Mouse (Mus musculus) limb, embryonic 12.5 days (tissue): Measurements from ENCODE around the gene Dis3l. TPM values are rescaled to one million over a fixed set of nuclear protein-coding genes. Genes with fewer than 3 reads are reported as not detected.
A peak's percentile ranks its signal among the peaks of the same experiment; 100 is the strongest.

Source experiments
- ATAC-seq: fragments of 200-750 bp; cut with Nextera tagmentation; 2 replicates; pipeline ENCODE4 v1.8.0; 2017; ENCODE audit warnings: low read depth, moderate TSS enrichment; ENCODE audit not compliant: insufficient number of reproducible peaks, insufficient read depth, low FRiP score, low TSS enrichment
- H3K27ac ChIP-seq: fragments of 300-500 bp; sonication (generic); 2 replicates; pipeline ENCODE4 v1.5.1; 2016; ENCODE audit warnings: mild to moderate bottlenecking, moderate library complexity
- H3K27me3 ChIP-seq: fragments of 300-500 bp; sonication (generic); 2 replicates; pipeline ENCODE4 v1.6.1; 2016; ENCODE audit warnings: mild to moderate bottlenecking, moderate library complexity
- H3K36me3 ChIP-seq: fragments of 300-500 bp; sonication (generic); 2 replicates; pipeline ENCODE4 v1.6.1; 2016; ENCODE audit warnings: mild to moderate bottlenecking, moderate library complexity
- H3K4me1 ChIP-seq: fragments of 300-500 bp; sonication (generic); replicated peaks from 2 replicates; pipeline ENCODE4 v1.6.1; 2016
- H3K4me2 ChIP-seq: fragments of 300-500 bp; sonication (generic); 2 replicates; pipeline ENCODE4 v1.6.1; 2016; ENCODE audit warnings: mild to moderate bottlenecking, moderate library complexity
- H3K4me3 ChIP-seq: fragments of 300-500 bp; sonication (generic); replicated peaks from 2 replicates; pipeline ENCODE4 v1.5.1; 2016; ENCODE audit warnings: mild to moderate bottlenecking
- H3K9ac ChIP-seq: fragments of 300-500 bp; sonication (generic); replicated peaks from 2 replicates; pipeline ENCODE4 v1.6.1; 2016; ENCODE audit warnings: mild to moderate bottlenecking, moderate library complexity
- H3K9me3 ChIP-seq: fragments of 300-500 bp; sonication (generic); 2 replicates; pipeline ENCODE4 v1.6.1; 2016; ENCODE audit warnings: mild to moderate bottlenecking, moderate library complexity
- WGBS: fragments of 180-500 bp; shearing (Covaris S2); methylation state at CpG from one replicate; pipeline ENCODE4 v1.1.7; 2016; 5-methylcytosine and 5-hydroxymethylcytosine counted together
- polyA plus RNA-seq: library from polyadenylated mRNA; unstranded; fragments of >200 nt; fragmentation: Nextera tagmentation; extraction: Ambion mirVana; gene quantifications from 2 replicates; pipeline ENCODE4 v1.2.1, GENCODE M21; 2016

Dis3l gene
- polyA plus RNA-seq, 1 experiment from 2014 or later: 22.5 TPM

DNA sequence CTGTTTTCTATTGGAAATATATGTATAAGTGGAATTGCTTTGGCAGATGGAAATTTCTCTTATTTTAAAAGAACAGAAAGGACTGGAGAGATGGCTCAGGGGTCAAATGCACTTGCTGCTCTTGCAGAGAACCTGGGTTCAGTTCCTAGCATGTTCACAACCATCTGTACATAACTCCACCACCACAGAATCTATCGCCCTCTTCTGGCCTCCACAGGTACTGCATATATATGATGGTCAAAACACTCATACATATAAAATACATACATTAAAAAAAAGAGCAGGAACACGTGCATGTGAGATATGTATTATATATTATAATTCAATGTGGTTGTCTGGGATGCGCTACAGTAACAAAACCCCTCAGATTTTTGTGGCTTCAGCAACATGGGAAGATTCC lies 10.1 kb upstream of the Dis3l start:
- Histone ChIP-seq H3K4me3 (no peak overlapping the region), H3K4me1 (peaks cover 9% of the 10 kb centered on the region; the same call in 1 of the 2 replicates), H3K27ac (no peak overlapping the region), H3K27me3 (no peaks in the 10 kb centered on the region), H3K9me3 (no peaks in the 10 kb centered on the region), H3K9ac (no peak overlapping the region), H3K36me3 (no peaks in the 10 kb centered on the region), H3K4me2 (no peak overlapping the region)
- WGBS: 42% methylated on average over 3 of the region's 3 CpGs
- no peak for ATAC-seq

DNA sequence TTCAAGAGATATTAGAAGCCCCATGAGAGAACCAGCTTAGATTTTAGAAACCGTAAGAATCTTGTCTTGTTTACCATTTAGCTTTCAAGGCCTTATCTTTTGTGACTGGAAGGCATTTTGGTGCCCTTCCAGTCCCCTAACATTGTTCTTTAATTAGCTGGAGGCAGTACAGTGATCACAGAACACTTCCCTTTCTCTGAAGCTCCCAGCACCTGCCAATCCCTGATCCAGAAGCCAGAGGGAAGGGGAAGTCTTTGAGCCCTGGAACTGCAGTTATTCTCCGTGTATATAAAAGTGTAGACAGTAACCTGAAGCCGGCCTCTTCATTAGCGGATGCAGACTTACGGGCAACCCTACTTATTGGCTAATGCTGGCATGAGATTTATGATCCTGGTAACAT lies 8.4 kb upstream of the Dis3l start:
- H3K4me2 ChIP-seq: no peak overlapping the region
- H3K4me1 ChIP-seq: peaks cover 9% of the 10 kb centered on the region; the same call in 1 of the 2 replicates
- 21% methylated on average over 5 of the region's 5 CpGs for WGBS
- no peak overlapping the region for H3K27ac ChIP-seq
- no peaks in the 10 kb centered on the region for H3K9me3 ChIP-seq
- no peak for ATAC-seq
- H3K27me3 ChIP-seq: no peaks in the 10 kb centered on the region
- H3K4me3 ChIP-seq: no peak overlapping the region
- no peaks in the 10 kb centered on the region for H3K36me3 ChIP-seq
- H3K9ac ChIP-seq: no peak overlapping the region

DNA sequence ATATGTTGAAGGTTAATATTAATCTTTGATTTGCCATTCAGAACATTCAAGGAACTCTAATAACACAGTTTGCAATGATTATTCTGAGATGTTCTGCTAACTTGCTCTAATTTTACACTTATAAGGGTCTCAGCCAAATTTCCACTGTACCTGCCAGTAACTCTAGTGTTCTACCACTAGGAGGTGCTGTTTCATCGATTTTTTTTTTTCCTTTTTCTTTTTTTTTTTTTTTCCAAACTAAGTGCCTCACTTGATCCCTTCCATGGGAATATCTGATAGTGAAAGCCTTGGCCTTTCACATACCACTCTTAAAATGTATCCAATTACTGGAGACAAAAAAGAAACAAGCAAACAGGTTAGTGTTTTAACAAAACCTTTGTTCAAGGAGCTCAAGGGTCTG lies 6.3 kb upstream of the Dis3l start:
- Histone ChIP-seq H3K9ac (no peak overlapping the region), H3K4me1 (peaks cover 10% of the 10 kb centered on the region), H3K4me2 (no peak overlapping the region), H3K36me3 (no peaks in the 10 kb centered on the region), H3K4me3 (no peak overlapping the region), H3K9me3 (no peaks in the 10 kb centered on the region), H3K27me3 (no peaks in the 10 kb centered on the region), H3K27ac (no peak overlapping the region)
- no peak for ATAC-seq
- WGBS: 0% methylated on average over 1 of the region's 1 CpGs

DNA sequence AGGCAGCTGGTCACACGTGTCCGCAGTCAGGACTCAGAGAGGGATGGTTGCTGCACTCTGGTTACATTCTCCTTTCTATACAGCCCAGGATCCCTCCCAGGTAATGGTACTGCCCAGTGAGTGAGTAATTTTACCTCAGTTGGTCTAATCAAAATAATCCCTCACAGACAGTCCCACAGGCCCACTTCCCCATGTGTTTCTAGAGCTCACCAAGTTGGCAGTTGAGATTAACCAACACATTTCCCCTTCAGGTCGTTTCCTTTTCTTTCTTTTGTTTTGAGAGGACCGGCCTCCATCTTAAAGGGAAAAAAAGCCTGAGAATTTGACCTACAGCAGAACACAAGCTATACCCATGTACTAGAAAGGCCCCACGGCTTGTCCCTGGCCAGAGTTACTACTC lies 4.8 kb upstream of the Dis3l start:
- H3K4me1 ChIP-seq: peaks cover 18% of the 10 kb centered on the region
- WGBS: 63% methylated on average over 5 of the region's 5 CpGs
- H3K27me3 ChIP-seq: no peaks in the 10 kb centered on the region
- H3K36me3 ChIP-seq: no peaks in the 10 kb centered on the region
- H3K4me3 ChIP-seq: no peak overlapping the region
- no peak for ATAC-seq
- H3K9me3 ChIP-seq: no peaks in the 10 kb centered on the region
- no peak overlapping the region for H3K27ac ChIP-seq
- H3K4me2 ChIP-seq: no peak overlapping the region
- no peak overlapping the region for H3K9ac ChIP-seq

DNA sequence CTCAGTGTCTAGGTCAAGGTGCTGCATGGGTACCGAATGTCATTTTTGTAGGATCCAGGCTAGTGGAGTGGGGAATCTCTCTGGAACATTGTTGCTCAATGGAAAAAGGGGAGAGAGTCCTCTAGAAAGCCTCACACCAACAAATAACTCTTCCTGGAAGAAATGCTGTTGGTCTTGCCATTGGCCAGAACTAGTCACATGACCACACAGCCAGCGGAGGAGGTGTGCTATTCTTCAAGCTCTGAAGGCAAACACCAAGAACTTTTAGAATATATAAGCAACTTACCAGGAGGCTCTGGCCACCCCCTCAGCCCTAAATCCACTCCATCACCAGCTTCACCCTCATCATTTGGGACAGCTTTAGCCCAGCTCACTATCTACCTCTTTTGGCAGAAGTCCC lies 2.6 kb upstream of the Dis3l start:
- Histone ChIP-seq H3K4me1 (peaks cover 19% of the 10 kb centered on the region), H3K4me2 (no peak overlapping the region), H3K9ac (no peak overlapping the region), H3K27ac (no peak overlapping the region), H3K4me3 (no peak overlapping the region), H3K36me3 (no peaks in the 10 kb centered on the region), H3K9me3 (no peaks in the 10 kb centered on the region), H3K27me3 (no peaks in the 10 kb centered on the region)
- WGBS: 96% methylated on average over 2 of the region's 2 CpGs
- ATAC-seq: no peak

DNA sequence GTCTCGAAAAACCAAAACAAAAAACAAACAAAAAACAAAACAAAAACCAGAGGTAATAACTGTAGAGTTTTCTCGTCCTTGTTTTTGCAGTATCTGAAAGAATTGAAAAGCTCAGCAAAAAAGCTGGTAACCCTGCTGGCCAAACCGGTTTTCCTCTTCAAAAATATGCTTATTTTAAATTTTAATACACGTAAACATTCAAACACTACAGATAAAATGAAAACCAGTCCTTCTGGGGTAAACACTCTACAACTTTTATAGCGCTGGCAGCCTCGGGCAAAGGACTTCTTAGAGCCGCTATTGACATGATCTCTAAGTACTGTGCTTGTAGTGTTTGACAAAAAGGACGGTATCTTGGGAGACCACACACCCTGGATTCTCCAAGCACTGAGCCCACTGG lies 583 bp upstream of the Dis3l start:
- Histone ChIP-seq H3K4me3 (peak overlapping the region; percentile 74), H3K4me2 (peak overlapping the region; percentile 71), H3K36me3 (0 out of 2 replicates have a peak, but pooled peaks cover 3% of the 10 kb centered on the region), H3K27ac (peak overlapping the region; percentile 100), H3K27me3 (no peaks in the 10 kb centered on the region), H3K4me1 (peaks cover 19% of the 10 kb centered on the region), H3K9ac (no peak overlapping the region), H3K9me3 (no peaks in the 10 kb centered on the region)
- no peak for ATAC-seq
- WGBS: 46% methylated on average over 8 of the region's 8 CpGs

DNA sequence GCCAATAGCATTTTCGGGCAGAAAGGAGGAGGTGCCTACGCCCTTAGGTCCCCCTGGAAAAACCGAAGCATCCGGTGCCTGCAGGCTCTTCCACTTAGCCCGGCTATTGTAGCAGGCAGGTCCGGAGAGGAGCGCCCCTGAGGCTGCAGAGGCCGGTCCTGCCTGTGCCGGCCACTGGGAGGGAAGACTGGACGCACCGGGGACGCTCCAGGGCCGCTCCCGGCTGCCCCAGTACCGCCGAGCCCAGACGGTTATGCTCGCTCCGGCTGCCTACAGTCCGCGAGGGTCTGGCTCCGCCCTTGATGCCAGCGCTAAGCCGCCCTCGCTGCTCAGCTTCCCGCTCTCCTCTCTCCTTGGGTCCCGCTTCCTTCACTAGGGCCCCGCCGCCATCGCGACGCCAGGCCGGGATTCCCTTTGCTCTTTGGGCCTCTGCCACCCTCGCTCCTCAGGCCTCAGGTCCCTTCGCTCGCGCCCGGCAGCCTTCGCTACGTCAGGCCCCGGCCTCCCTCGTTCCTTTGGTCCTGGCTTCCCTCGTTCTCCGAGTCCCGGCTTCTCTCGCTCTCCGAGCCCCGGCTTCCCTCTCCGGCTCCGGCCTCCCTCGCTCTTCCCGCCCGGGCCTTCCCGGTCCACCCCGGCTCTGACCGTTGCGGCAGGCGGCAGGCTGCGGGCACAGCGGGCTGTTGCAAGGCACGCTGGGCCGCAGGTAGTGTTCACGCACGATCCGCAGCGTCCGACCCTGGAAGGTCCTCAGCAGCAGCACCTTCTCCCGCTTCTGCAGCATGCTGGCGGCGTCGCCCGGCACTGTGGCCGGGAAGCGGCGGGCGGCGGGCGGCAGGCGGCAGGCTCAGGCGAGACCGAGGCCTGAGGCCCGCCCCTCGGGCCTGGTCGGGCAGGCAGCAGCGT lies 486 bp downstream of the Dis3l start:
- Histone ChIP-seq H3K4me2 (peak overlapping the region; percentile 71), H3K4me3 (peak overlapping the region; percentile 74), H3K9ac (peak overlapping the region; percentile 99), H3K9me3 (no peaks in the 10 kb centered on the region), H3K27me3 (no peaks in the 10 kb centered on the region), H3K27ac (peak overlapping the region; percentile 100), H3K4me1 (peaks cover 19% of the 10 kb centered on the region), H3K36me3 (peaks cover 14% of the 10 kb centered on the region)
- peak; percentile 83 for ATAC-seq
- under 1% methylated on average over 82 of the region's 85 CpGs for WGBS

DNA sequence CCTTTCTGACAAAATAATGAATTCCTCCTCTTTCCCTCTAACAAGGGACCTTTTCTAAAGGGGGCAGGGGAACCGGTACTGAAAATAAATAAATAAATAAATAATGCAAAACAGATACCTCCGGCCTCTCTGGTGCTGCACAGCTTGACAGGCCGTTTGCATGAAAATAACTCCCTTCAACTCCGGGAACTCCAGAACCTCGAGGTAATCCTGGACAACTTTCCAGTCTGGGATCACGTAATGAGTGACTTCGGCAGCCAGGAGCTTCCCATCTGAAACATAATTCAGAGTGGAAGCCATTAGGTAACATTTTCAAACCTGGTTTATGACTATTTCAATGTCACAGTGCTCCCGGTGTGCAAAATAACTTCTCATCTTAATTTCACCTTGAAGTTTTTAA lies 1.7 kb downstream of the Dis3l start:
- H3K4me3 ChIP-seq: peak overlapping the region; percentile 74; the same call in 1 of the 2 replicates
- ATAC-seq: no peak

DNA sequence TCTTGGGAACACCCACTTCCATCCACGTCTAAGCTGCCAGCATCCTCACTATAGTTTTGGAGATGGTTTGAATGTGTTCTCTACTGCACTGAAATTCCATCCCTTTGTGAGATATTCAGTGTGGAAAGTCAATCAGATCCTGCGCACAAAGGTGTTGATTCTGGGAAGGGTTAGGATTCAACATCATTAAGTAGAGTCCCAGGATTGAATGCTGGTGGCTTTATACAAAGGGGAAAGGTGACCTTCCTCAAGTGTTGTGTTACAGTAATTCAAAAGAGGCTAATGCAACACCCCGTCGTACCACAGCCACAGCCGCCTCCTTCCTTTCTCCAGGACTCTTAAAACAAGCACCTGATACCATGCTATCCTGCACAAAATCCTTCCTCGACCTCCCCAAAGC lies 5.3 kb downstream of the Dis3l start:
- WGBS: 91% methylated on average over 6 of the region's 6 CpGs
- Histone ChIP-seq H3K9me3 (no peaks in the 10 kb centered on the region), H3K9ac (no peak overlapping the region), H3K4me2 (no peak overlapping the region), H3K4me3 (no peak overlapping the region), H3K27me3 (no peaks in the 10 kb centered on the region), H3K27ac (no peak overlapping the region), H3K4me1 (peaks cover 11% of the 10 kb centered on the region), H3K36me3 (peaks cover 33% of the 10 kb centered on the region)
- ATAC-seq: no peak

More for the DNA sequence above, 1.7 kb downstream of the Dis3l start:
- Histone ChIP-seq H3K9ac (no peak overlapping the region), H3K36me3 (peaks cover 21% of the 10 kb centered on the region), H3K27me3 (no peaks in the 10 kb centered on the region), H3K9me3 (no peaks in the 10 kb centered on the region), H3K4me1 (peaks cover 19% of the 10 kb centered on the region), H3K4me2 (peak overlapping the region; percentile 71), H3K27ac (no peak overlapping the region)
- 16% methylated on average over 8 of the region's 8 CpGs for WGBS

DNA sequence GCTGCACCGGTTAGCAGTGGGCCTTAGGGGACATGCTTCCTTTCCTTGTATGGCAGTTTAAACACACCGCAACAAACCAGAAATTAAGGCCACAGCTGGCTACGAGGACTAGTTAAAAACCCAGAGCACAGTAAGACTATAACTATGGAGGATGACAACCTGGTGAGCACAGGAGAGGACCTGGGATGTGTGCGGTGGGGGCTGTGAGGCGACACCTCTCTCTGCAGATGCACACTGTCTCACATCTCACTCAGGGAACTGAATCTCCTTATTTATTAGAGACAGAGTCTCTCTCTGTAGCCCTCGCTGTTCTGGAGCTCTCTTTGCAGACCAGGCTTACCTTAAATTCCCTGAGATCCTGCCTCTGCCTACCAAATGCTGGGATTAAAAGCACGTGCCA lies 17.1 kb downstream of the Dis3l start:
- no peak overlapping the region for H3K9ac ChIP-seq
- H3K4me3 ChIP-seq: no peak overlapping the region
- H3K36me3 ChIP-seq: peaks cover 87% of the 10 kb centered on the region
- no peaks in the 10 kb centered on the region for H3K4me1 ChIP-seq
- 90% methylated on average over 7 of the region's 7 CpGs for whole genome bisulfite sequencing
- no peak for ATAC-seq
- no peaks in the 10 kb centered on the region for H3K27me3 ChIP-seq
- no peaks in the 10 kb centered on the region for H3K9me3 ChIP-seq
- H3K4me2 ChIP-seq: no peak overlapping the region
- no peak overlapping the region for H3K27ac ChIP-seq

DNA sequence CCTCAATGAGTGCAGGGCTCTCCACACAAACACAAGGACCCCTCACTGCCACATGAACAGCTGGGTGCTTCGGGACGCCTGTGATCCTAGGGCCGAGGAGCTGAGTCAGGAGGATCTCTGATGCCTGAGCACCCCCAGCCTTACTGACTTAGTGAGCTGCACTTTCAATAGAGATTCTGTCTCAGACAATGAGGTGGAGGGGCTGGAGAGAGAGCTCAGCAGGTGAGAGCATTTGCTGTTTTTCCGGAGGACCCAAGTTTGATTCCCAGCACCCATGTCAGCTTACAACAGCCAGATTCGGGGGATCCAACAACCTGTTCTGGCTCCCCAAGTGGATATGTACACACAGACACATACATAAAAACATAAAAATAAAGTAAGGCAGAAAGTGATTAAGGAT lies 24.1 kb downstream of the Dis3l start:
- Histone ChIP-seq H3K9me3 (no peaks in the 10 kb centered on the region), H3K9ac (no peak overlapping the region), H3K4me1 (no peaks in the 10 kb centered on the region), H3K4me2 (no peak overlapping the region), H3K4me3 (no peak overlapping the region), H3K27me3 (no peaks in the 10 kb centered on the region), H3K36me3 (peaks cover 79% of the 10 kb centered on the region), H3K27ac (no peak overlapping the region)
- no peak for ATAC-seq
- 97% methylated on average over 5 of the region's 5 CpGs for WGBS

DNA sequence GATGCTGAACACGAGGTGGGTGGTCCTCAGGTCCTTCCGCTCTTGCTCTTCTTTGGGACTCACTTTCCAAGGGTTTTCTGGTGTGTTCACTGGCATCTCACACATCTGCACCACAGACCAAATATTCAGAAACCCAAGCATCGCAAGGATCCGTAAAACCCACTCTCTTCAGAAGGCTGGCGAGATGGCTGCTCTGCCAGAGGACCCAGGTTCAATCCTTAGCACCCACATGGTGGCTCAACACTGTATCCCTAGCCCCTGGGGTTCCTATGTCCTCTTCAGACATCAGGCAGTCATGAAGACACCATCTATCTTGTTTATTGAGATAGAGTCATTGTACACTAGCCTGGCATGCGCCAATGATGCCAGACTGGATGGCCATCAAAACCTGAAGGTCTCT lies 26.4 kb downstream of the Dis3l start:
- Histone ChIP-seq H3K36me3 (peaks cover 72% of the 10 kb centered on the region), H3K4me2 (no peak overlapping the region), H3K4me3 (no peak overlapping the region), H3K4me1 (no peaks in the 10 kb centered on the region), H3K27me3 (no peaks in the 10 kb centered on the region), H3K9me3 (no peaks in the 10 kb centered on the region), H3K27ac (no peak overlapping the region), H3K9ac (no peak overlapping the region)
- ATAC-seq: no peak
- 95% methylated on average over 6 of the region's 6 CpGs for WGBS
